Mouse (Mus musculus) brain, embryonic 14.5 days (tissue): ENCODE results near the gene Ap1b1.

Experiments
- CTCF ChIP-seq: fragments of 200-500 bp; IDR thresholded peaks from 2 replicates; pipeline ENCODE4 v1.5.1; 2012; ENCODE audit warnings: inconsistent platforms, mild to moderate bottlenecking, moderate library complexity, borderline replicate concordance; ENCODE audit not compliant: insufficient read depth, insufficient read length; ENCODE audit errors: extremely low read depth
- POLR2A ChIP-seq: fragments of 200-500 bp; IDR thresholded peaks from 2 replicates; pipeline ENCODE4 v1.6.1; 2012; ENCODE audit warnings: mild to moderate bottlenecking, inconsistent platforms, borderline replicate concordance; ENCODE audit not compliant: poor library complexity, insufficient read depth, insufficient read length, severe bottlenecking; ENCODE audit errors: extremely low read depth

- TF ChIP-seq POLR2A = no peak
- no peak for TF ChIP-seq CTCF
Measured at GRCm38 (mm10) chr11:5028228-5028627, 41.6 kb downstream of the Ap1b1 start.
